Mouse (Mus musculus) embryonic facial prominence, embryonic 12.5 days (tissue): ENCODE measurements around the gene Lmntd1. TPM values are rescaled to one million over a fixed set of nuclear protein-coding genes. Genes with fewer than 3 reads are reported as not detected.

ENCODE experiments used
- ATAC-seq: fragments of 200-750 bp; cut with Nextera tagmentation; 2 replicates; pipeline ENCODE4 v1.8.0; 2017; ENCODE audit not compliant: insufficient number of reproducible peaks, insufficient read depth, low FRiP score, low TSS enrichment
- H3K27ac ChIP-seq: fragments of 300-500 bp; sonication (generic); 2 replicates; pipeline ENCODE4 v1.5.1; 2016; ENCODE audit warnings: mild to moderate bottlenecking
- H3K27me3 ChIP-seq: fragments of 300-500 bp; sonication (generic); 2 replicates; pipeline ENCODE4 v1.6.1; 2016; ENCODE audit warnings: mild to moderate bottlenecking, moderate library complexity
- H3K36me3 ChIP-seq: fragments of 300-500 bp; sonication (generic); 2 replicates; pipeline ENCODE4 v1.6.1; 2016; ENCODE audit warnings: mild to moderate bottlenecking
- H3K4me1 ChIP-seq: fragments of 300-500 bp; sonication (generic); 2 replicates; pipeline ENCODE4 v1.6.1; 2016
- H3K4me2 ChIP-seq: fragments of 300-500 bp; sonication (generic); replicated peaks from 2 replicates; pipeline ENCODE4 v1.6.1; 2016; ENCODE audit warnings: mild to moderate bottlenecking, moderate library complexity
- H3K4me3 ChIP-seq: fragments of 300-500 bp; sonication (generic); 2 replicates; pipeline ENCODE4 v1.5.1; 2016; ENCODE audit warnings: mild to moderate bottlenecking
- H3K9ac ChIP-seq: fragments of 300-500 bp; sonication (generic); 2 replicates; pipeline ENCODE4 v1.6.1; 2016; ENCODE audit warnings: mild to moderate bottlenecking, moderate library complexity
- H3K9me3 ChIP-seq: fragments of 300-500 bp; sonication (generic); 2 replicates; pipeline ENCODE4 v1.6.1; 2016; ENCODE audit warnings: mild to moderate bottlenecking, moderate library complexity
- WGBS: fragments of 180-500 bp; shearing (Covaris S2); methylation state at CpG from one replicate; pipeline ENCODE4 v1.1.7; 2016; 5-methylcytosine and 5-hydroxymethylcytosine counted together
- polyA plus RNA-seq: library from polyadenylated mRNA; unstranded; fragments of >200 nt; fragmentation: Nextera tagmentation; extraction: Ambion mirVana; gene quantifications from 2 replicates; pipeline ENCODE4 v1.2.1, GENCODE M21; 2016

Lmntd1 gene
- polyA plus RNA-seq, 1 experiment from 2014 or later: 0.19 TPM

DNA sequence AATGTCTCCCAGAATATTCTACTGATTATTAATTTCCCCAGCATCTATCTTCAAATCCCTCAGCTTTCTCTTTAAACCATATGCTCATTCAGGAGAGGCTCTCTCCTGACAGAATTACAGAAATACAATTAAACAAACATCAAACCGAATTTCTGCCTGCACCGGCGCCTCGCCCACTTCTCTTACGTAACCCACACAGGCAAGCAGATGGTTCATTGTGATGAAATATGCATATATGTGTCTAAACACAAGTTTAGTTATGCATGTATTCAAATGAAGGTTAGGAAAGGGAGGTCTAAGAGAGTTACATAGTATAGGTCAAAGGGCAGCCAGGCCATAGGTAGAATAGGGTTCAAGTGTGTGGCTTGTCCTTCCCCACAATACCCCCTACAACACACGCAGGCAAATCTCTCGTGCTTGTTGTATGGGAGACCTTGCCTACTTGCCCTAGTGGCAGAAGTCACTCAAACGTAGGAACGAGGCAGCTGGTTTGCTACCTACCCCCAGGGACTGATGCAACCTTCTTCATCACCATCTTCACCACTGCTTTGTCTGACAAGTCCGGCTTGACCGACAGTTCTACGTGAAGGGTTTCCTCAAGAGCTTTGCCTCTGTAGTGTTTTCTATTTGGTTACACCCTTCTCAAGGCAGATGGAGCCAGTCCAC, 287.8 kb downstream of the Lmntd1 start:
- Histone ChIP-seq H3K9ac (no peak overlapping the region), H3K27me3 (no peaks in the 10 kb centered on the region), H3K4me3 (no peak overlapping the region), H3K4me1 (no peaks in the 10 kb centered on the region), H3K27ac (no peak overlapping the region), H3K4me2 (no peak overlapping the region), H3K36me3 (no peaks in the 10 kb centered on the region), H3K9me3 (no peaks in the 10 kb centered on the region)
- 87% methylated on average over 12 of the region's 12 CpGs for WGBS
- no peak for ATAC-seq

- Histone ChIP-seq H3K27ac (no peak overlapping the region), H3K4me3 (no peak overlapping the region), H3K4me2 (no peak overlapping the region), H3K9ac (no peak overlapping the region), H3K36me3 (no peaks in the 10 kb centered on the region), H3K9me3 (no peaks in the 10 kb centered on the region), H3K4me1 (no peaks in the 10 kb centered on the region), H3K27me3 (no peaks in the 10 kb centered on the region)
- WGBS: 70% methylated on average over 6 of the region's 6 CpGs
- ATAC-seq: no peak
Observed at GRCm38 (mm10) chr6:145325095-145325494, 289.0 kb downstream of the Lmntd1 start.

GRCm38 (mm10) chr6:145324470-145324869, 289.6 kb downstream of the Lmntd1 start:
- Histone ChIP-seq H3K9ac (no peak overlapping the region), H3K4me2 (no peak overlapping the region), H3K4me3 (no peak overlapping the region), H3K4me1 (no peaks in the 10 kb centered on the region), H3K27me3 (no peaks in the 10 kb centered on the region), H3K9me3 (no peaks in the 10 kb centered on the region), H3K36me3 (no peaks in the 10 kb centered on the region), H3K27ac (no peak overlapping the region)
- ATAC-seq: no peak
- WGBS: 55% methylated on average over 7 of the region's 7 CpGs

DNA sequence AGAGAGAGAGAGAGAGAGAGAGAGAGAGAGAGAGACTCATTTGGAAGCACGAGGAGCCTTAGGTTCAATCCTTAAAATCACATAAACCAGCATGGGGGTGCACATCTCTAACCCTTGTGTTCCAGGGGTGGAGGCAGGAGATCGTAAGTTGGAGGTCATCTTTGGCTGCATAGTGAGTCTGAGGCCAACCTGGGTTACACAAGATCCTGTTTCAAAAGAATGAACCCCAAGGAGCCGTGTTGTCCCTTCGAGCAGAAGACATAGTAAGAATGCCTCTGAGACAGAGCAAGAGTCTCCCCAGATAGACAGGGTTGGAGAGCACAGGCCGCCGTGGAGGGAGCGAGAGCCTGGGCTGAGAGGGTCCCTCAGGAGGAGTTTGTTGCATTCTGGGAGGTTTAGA, 291.9 kb downstream of the Lmntd1 start:
- Histone ChIP-seq H3K27ac (no peak overlapping the region), H3K9ac (no peak overlapping the region), H3K4me1 (no peaks in the 10 kb centered on the region), H3K9me3 (no peaks in the 10 kb centered on the region), H3K27me3 (no peaks in the 10 kb centered on the region), H3K4me3 (no peak overlapping the region), H3K36me3 (no peaks in the 10 kb centered on the region), H3K4me2 (no peak overlapping the region)
- ATAC-seq: no peak
- 85% methylated on average over 7 of the region's 7 CpGs for WGBS

- Histone ChIP-seq H3K4me3 (no peak overlapping the region), H3K4me1 (no peaks in the 10 kb centered on the region), H3K27ac (no peak overlapping the region), H3K4me2 (no peak overlapping the region), H3K9me3 (no peaks in the 10 kb centered on the region), H3K27me3 (no peaks in the 10 kb centered on the region), H3K9ac (no peak overlapping the region), H3K36me3 (no peaks in the 10 kb centered on the region)
- no peak for ATAC-seq
- WGBS: 56% methylated on average over 10 of the region's 10 CpGs
Observed at GRCm38 (mm10) chr6:145320156-145320555, 294.0 kb downstream of the Lmntd1 start.

Other genes starting within 250 kb of the Lmntd1 start
- not detected in 2 replicates for gene Tuba3b, start 1.4 kb upstream of the Lmntd1 start, polyA plus RNA-seq
- gene Rassf8, start 132.4 kb upstream of the Lmntd1 start, polyA plus RNA-seq: 8.2 and 9.1 TPM in 2 replicates